Mouse (Mus musculus) ES-E14 (cell line): ENCODE measurements around the gene Krt23.

Experiments used
- HCFC1 ChIP-seq: IDR thresholded peaks from 2 replicates; pipeline ENCODE4 v1.6.1; 2012; ENCODE audit warnings: low read length, inconsistent platforms, borderline replicate concordance; ENCODE audit not compliant: insufficient read depth
- MAFK ChIP-seq: IDR thresholded peaks from 2 replicates; pipeline ENCODE4 v1.6.1; 2014; ENCODE audit warnings: mild to moderate bottlenecking, low read depth, low read length, inconsistent platforms; ENCODE audit not compliant: insufficient read depth
- ZC3H11A ChIP-seq: IDR thresholded peaks from 2 replicates; pipeline ENCODE4 v1.6.1; 2012; ENCODE audit warnings: low read depth, mild to moderate bottlenecking, inconsistent platforms, low read length, borderline replicate concordance

- no peak for TF ChIP-seq ZC3H11A
- TF ChIP-seq HCFC1 = no peak
- no peak for TF ChIP-seq MAFK
These were observed 18.0 kb downstream of the Krt23 start for GRCm38 (mm10) chr11:99474981-99475380.
